ENCODE assay signal across 9 mouse cellular contexts in genomic region chr19:30205159-30205816, GRCm38 (mm10). TPM values are rescaled to one million over a fixed set of nuclear protein-coding genes. Genes with fewer than 3 reads are reported as not detected.
DNase-seq lines count a peak whose midpoint lies in the region; ATAC-seq and TF ChIP-seq lines count a peak whose summit lies in the region.
"Had no signal": no experiment of that assay in that cellular context is flagged by ENCODE, and none has a peak within 500 bp of the region (broad histone marks: within the 10 kb centered on the region; RNA-seq: fewer than 3 reads in every experiment).

No protein-coding gene starts in this region.

- ATAC-seq in megakaryocyte progenitor cell, adult 5-6 weeks (replicated peaks; ENCODE audit: poor library complexity) = peak; percentile 73

- no peaks in the 10 kb centered on the region for H3K36me3 ChIP-seq in small intestine, adult 2 months (ENCODE audit: control insufficient read depth, insufficient read depth, low read length)

- TF ChIP-seq POLR2A in small intestine, adult 2 months (IDR thresholded peaks at IDR 0.05; ENCODE audit: low read depth, low read length) = no peak

- H3K4me1 ChIP-seq in small intestine, adult 2 months (ENCODE audit: control insufficient read depth, insufficient read depth, insufficient read length, low read length) = no peaks in the 10 kb centered on the region

- H3K4me3 ChIP-seq in small intestine, adult 2 months (ENCODE audit: low read depth, low read length) = no peak overlapping the region

- DNase-seq in adrenal gland, adult 18-20 months (ENCODE audit: low spot score in 2 of 2) = peak; percentile 17 to 20
- no peak for DNase-seq in adrenal gland, postnatal 4 days (ENCODE audit: low spot score in 2 of 2)
- DNase-seq in A20 (ENCODE audit: low read depth, low spot score) = peak; percentile 58
- peak; percentile 33 for DNase-seq in c-Kit-positive CD71-positive TER-119-negative erythroid progenitor cells, embryonic 14.5 days (ENCODE audit: low read depth)
- DNase-seq in forelimb bud, embryonic 11.5 days (ENCODE audit: low read depth, low spot score) = peak; percentile 86
- DNase-seq in large intestine, adult 2 months (ENCODE audit: low read depth, low spot score) = peak; percentile 7

- no peaks in the 10 kb centered on the region for H3K27me3 ChIP-seq in small intestine, adult 2 months (ENCODE audit: control insufficient read depth, insufficient read depth, low read length)

- peak; percentile 83; the same call in 1 of the 2 replicates for TF ChIP-seq CTCF in small intestine, adult 2 months (IDR thresholded peaks at IDR 0.05; ENCODE audit: extremely low read depth, insufficient read length, insufficient replicate concordance, low read depth, low read length)

- WGBS in large intestine, adult 2 months = 20% methylated on average over 12 of the region's 12 CpGs
- 20% methylated on average over 12 of the region's 12 CpGs for WGBS in small intestine, adult 2 months

- no peak overlapping the region for H3K27ac ChIP-seq in small intestine, adult 2 months (ENCODE audit: insufficient read depth, low read depth, low read length)

RNA-seq across cellular contexts. Expression of gene Mbl2, which starts 27.5 kb away (rescaled TPM):
- not detected for total RNA-seq in adrenal gland, adult 18-20 months (2021)
- 10 to 100 TPM in 1 of 2 experiments, not detected in 1; 23.9 TPM for total RNA-seq in adrenal gland, postnatal 4 days (2021)
- 0.12 and 10.2 TPM in 2 replicates for polyA plus RNA-seq in large intestine, adult 2 months (2012; rRNA removed)
- not detected in 2 replicates for total RNA-seq in megakaryocyte progenitor cell, adult 5-6 weeks (2015)
- not detected in 2 replicates for total RNA-seq in megakaryocyte progenitor cell, adult 5-6 weeks (2017)
- polyA plus RNA-seq in small intestine, adult 2 months (2012; rRNA removed) = 1.6 and 7.9 TPM in 2 replicates
- total RNA-seq: layer of hippocampus, adult 8-10 months had no signal

RNA-seq across cellular contexts. Expression of gene Gldc, which starts 30.1 kb away (rescaled TPM):
- 1 to 10 TPM; 1.3 to 1.7 TPM for total RNA-seq in adrenal gland, adult 18-20 months (2021)
- 1 to 10 TPM; 2.2 to 7.9 TPM for total RNA-seq in adrenal gland, postnatal 4 days (2021)
- polyA plus RNA-seq in large intestine, adult 2 months (2012; rRNA removed) = 0.05 and 0.15 TPM in 2 replicates
- not detected in 2 replicates for total RNA-seq in megakaryocyte progenitor cell, adult 5-6 weeks (2015)
- not detected in 2 replicates for total RNA-seq in megakaryocyte progenitor cell, adult 5-6 weeks (2017)
- polyA plus RNA-seq in small intestine, adult 2 months (2012; rRNA removed) = 0.16 and 0.85 TPM in 2 replicates

Comparison
In these comparisons a context has a peak if more than half of its experiments do, and no peak if none do; other contexts are left out.
1. DNase-seq: peak in adrenal gland, adult 18-20 months (2 of 2), A20 (single experiment), c-Kit-positive CD71-positive TER-119-negative erythroid progenitor cells, embryonic 14.5 days (single experiment), forelimb bud, embryonic 11.5 days (single experiment) and large intestine, adult 2 months (single experiment); none in adrenal gland, postnatal 4 days (0 of 2).